Mouse (Mus musculus) thymus, adult 2 months (tissue): ENCODE results near the gene Pla2g4c.

ENCODE experiments used
- CTCF ChIP-seq: fragments of 200-500 bp; IDR thresholded peaks from 2 replicates; pipeline ENCODE4 v1.5.1; 2012; ENCODE audit warnings: mild to moderate bottlenecking, control low read depth, low read length, moderate library complexity, borderline replicate concordance; ENCODE audit not compliant: control insufficient read depth, poor library complexity, insufficient read depth; ENCODE audit errors: extremely low read depth
- POLR2A ChIP-seq: fragments of 200-500 bp; IDR thresholded peaks from 2 replicates; pipeline ENCODE4 v1.6.1; 2012; ENCODE audit warnings: mild to moderate bottlenecking, low read length, control low read depth, moderate library complexity; ENCODE audit not compliant: control insufficient read depth, poor library complexity, insufficient read depth; ENCODE audit errors: extremely low read depth

GRCm38 (mm10) chr7:13380588-13380987 is 56.1 kb downstream of the Pla2g4c start:
- TF ChIP-seq CTCF: no peak
- TF ChIP-seq POLR2A: no peak
